Mouse (Mus musculus): Measurements from ENCODE around the gene Tex2. TPM values are rescaled to one million over a fixed set of nuclear protein-coding genes. Genes with fewer than 3 reads are reported as not detected.

The Tex2 gene
- total RNA-seq, 4 experiments from 2014 or later = 135 to 153 (median 142) TPM

GRCm38 (mm10) chr11:106546081-106546480, 67.1 kb downstream of the Tex2 start:
- no peak for DNase-seq (ENCODE audit: low spot score in 2 of 2)

- no peak for DNase-seq (ENCODE audit: low spot score in 2 of 2)
Observed at GRCm38 (mm10) chr11:106544916-106545315, 68.3 kb downstream of the Tex2 start.

- no peak for DNase-seq (ENCODE audit: low spot score in 2 of 2)
Observed at GRCm38 (mm10) chr11:106544133-106544532, 69.1 kb downstream of the Tex2 start.

- no peak for DNase-seq (ENCODE audit: low spot score in 2 of 2)
Observed at GRCm38 (mm10) chr11:106543006-106543405, 70.2 kb downstream of the Tex2 start.

- no peak for DNase-seq (ENCODE audit: low spot score in 2 of 2)
Observed at GRCm38 (mm10) chr11:106542385-106542784, 70.8 kb downstream of the Tex2 start.

GRCm38 (mm10) chr11:106540506-106541268, 72.5 kb downstream of the Tex2 start:
- DNase-seq (ENCODE audit: low spot score in 2 of 2) = no peak

- DNase-seq (ENCODE audit: low spot score in 2 of 2) = peak in 1 of 2 experiments; percentile 34
Observed at GRCm38 (mm10) chr11:106536253-106536912, 76.8 kb downstream of the Tex2 start.

GRCm38 (mm10) chr11:106535660-106536252, 77.5 kb downstream of the Tex2 start:
- DNase-seq (ENCODE audit: low spot score in 2 of 2) = no peak

GRCm38 (mm10) chr11:106532248-106532790, 80.9 kb downstream of the Tex2 start:
- no peak for DNase-seq (ENCODE audit: low spot score in 2 of 2)

GRCm38 (mm10) chr11:106529786-106530185, 83.4 kb downstream of the Tex2 start:
- DNase-seq (ENCODE audit: low spot score in 2 of 2) = no peak

- no peak for DNase-seq (ENCODE audit: low spot score in 2 of 2)
Observed at GRCm38 (mm10) chr11:106529113-106529512, 84.1 kb downstream of the Tex2 start.

- no peak for DNase-seq (ENCODE audit: low spot score in 2 of 2)
Observed at GRCm38 (mm10) chr11:106527926-106528325, 85.3 kb downstream of the Tex2 start.

- DNase-seq (ENCODE audit: low spot score in 2 of 2) = no peak
Observed at GRCm38 (mm10) chr11:106527147-106527821, 85.9 kb downstream of the Tex2 start.

- DNase-seq (ENCODE audit: low spot score in 2 of 2) = no peak
Observed at GRCm38 (mm10) chr11:106522538-106522937, 90.7 kb downstream of the Tex2 start.

GRCm38 (mm10) chr11:106521612-106522011, 91.6 kb downstream of the Tex2 start:
- DNase-seq (ENCODE audit: low spot score in 2 of 2) = no peak

GRCm38 (mm10) chr11:106520404-106520803, 92.8 kb downstream of the Tex2 start:
- DNase-seq (ENCODE audit: low spot score in 2 of 2) = no peak

- DNase-seq (ENCODE audit: low spot score in 2 of 2) = no peak
Observed at GRCm38 (mm10) chr11:106519519-106519918, 93.7 kb downstream of the Tex2 start.

GRCm38 (mm10) chr11:106518391-106518790, 94.8 kb downstream of the Tex2 start:
- no peak for DNase-seq (ENCODE audit: low spot score in 2 of 2)

GRCm38 (mm10) chr11:106515079-106515745, 98.0 kb downstream of the Tex2 start:
- DNase-seq (ENCODE audit: low spot score in 2 of 2) = peak in 1 of 2 experiments; percentile 33

- DNase-seq (ENCODE audit: low spot score in 2 of 2) = no peak
Observed at GRCm38 (mm10) chr11:106514446-106514845, 98.8 kb downstream of the Tex2 start.

- DNase-seq (ENCODE audit: low spot score in 2 of 2) = peak in 1 of 2 experiments; percentile 61
Observed at GRCm38 (mm10) chr11:106513166-106513565, 100.1 kb downstream of the Tex2 start.
